Mouse (Mus musculus): Measurements from ENCODE around the gene Icam4.

DNA sequence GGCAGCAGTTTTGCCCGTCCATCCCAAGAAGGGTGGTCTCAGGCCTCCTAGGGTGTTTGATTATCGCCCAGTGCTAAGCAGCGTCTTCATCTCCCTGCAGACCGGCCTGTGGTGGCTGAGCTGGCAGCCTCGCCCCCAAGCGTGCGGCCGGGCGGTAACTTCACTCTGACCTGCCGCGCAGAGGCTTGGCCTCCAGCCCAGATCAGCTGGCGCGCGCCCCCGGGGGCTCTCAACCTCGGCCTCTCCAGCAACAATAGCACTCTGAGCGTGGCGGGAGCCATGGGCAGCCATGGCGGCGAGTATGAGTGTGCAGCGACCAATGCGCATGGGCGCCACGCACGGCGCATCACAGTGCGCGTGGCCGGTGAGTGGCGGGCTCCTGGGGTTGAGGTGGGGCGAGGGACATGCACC is 8.3 kb downstream of the Icam4 start:
- TF ChIP-seq CTCF (conservative IDR thresholded peaks at IDR 0.05; ENCODE audit: low read length) (no peak), NANOG (IDR thresholded peaks at IDR 0.05; ENCODE audit: borderline replicate concordance, low read length) (no peak), POU5F1 (IDR thresholded peaks at IDR 0.05; ENCODE audit: borderline replicate concordance, low read length) (no peak)

Measured in E14TG2a.4 (cell line).